Mouse (Mus musculus) layer of hippocampus, adult 2 months (tissue): ENCODE measurements around the gene Upf3a. TPM values are rescaled to one million over a fixed set of nuclear protein-coding genes. Genes with fewer than 3 reads are reported as not detected.
"Not testable (repeated sequence)": the region's sequence is repeated elsewhere in the genome, so short reads cannot be mapped to it uniquely, and the experiment has no call there.

Experiments
- DNase-seq, 2 experiments: peaks; one replicate each; pipeline ENCODE4 v3.0.0; 2022; ENCODE audit warnings: low spot score in 2 of 2
- H3K27ac ChIP-seq: fragments of 200-600 bp; 2 replicates; pipeline ENCODE4 v1.8.1; 2022
- H3K4me3 ChIP-seq: fragments of 200-600 bp; 2 replicates; pipeline ENCODE4 v1.8.1; 2022; ENCODE audit warnings: mild to moderate bottlenecking
- CTCF ChIP-seq: fragments of 200-600 bp; conservative IDR thresholded peaks from 2 replicates; pipeline ENCODE4 v1.8.1; 2022; ENCODE audit warnings: antibody characterized with exemption, mild to moderate bottlenecking, moderate library complexity
- long read RNA-seq, 2 experiments: library from polyadenylated mRNA; stranded (forward); transcript quantifications; one replicate each; pipeline ENCODE4 v2.0.0; 2021; ENCODE audit warnings: borderline mapping rate in 2 of 2
- total RNA-seq, 2 experiments: library from RNA; stranded (reverse); gene quantifications; 2 replicates each; pipeline ENCODE4 v1.2.3; 2021

Gene Upf3a
- 10 to 100 TPM; 35.5 to 38.2 TPM for total RNA-seq
- long read RNA-seq, experiment 1, transcript Upf3a-201 (9 exons, 2,057 nt): major isoform, 32 of 46 reads
- long read RNA-seq, experiment 1, partial matches to known transcripts: 5 of 46 reads
- long read RNA-seq, experiment 1, other reads (novel, unspliced or antisense): 8 of 46 reads
- long read RNA-seq, experiment 2, transcript Upf3a-201 (9 exons, 2,057 nt): major isoform, 49 of 61 reads
- long read RNA-seq, experiment 2, partial matches to known transcripts: 6 of 61 reads
- long read RNA-seq, experiment 2, other reads (novel, unspliced or antisense): 5 of 61 reads

DNA sequence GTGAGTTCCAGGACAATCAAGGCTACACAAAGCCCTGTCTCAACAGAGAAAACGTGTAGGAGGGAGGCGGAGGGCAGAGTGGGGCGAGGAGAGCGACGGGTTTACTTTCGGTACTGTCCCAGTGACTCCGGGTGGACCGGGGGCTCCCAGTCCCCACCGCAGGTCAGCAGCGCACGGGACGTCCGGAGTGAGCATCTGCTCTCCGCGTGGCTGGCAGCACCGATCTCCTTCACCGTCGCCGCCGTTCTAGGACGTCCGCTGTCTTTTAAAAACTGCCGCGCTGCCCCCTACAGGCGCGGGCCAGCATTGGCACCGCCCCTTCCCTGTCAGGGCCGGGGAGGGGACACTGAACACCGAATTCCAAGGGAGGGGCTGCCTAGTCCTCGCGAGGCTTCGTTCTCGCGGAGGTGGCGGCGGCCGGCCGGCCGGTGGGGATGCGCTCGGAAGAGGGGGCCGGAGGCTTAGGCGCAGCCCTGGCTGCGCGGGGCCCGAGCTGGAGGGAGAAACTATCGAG lies at the start of gene Upf3a:
Gene Upf3a (plus strand): TSS at position 366 of the 514 bp plus-strand sequence.
- Histone ChIP-seq H3K4me3 (peak within 1 kb of the TSS; percentile 91), H3K27ac (peak within 1 kb of the TSS; percentile 98)
- DNase-seq: peak; percentile 85 to 90
- TF ChIP-seq CTCF: peak; percentile 90

- Histone ChIP-seq H3K27ac (no peak overlapping the region; the same call in 1 of the 2 replicates), H3K4me3 (no peak overlapping the region)
- no peak for TF ChIP-seq CTCF
- peak in 1 of 2 experiments; percentile 28 for DNase-seq
Observed at GRCm38 (mm10) chr8:13740323-13740770, 45.1 kb upstream of the Upf3a start.

DNA sequence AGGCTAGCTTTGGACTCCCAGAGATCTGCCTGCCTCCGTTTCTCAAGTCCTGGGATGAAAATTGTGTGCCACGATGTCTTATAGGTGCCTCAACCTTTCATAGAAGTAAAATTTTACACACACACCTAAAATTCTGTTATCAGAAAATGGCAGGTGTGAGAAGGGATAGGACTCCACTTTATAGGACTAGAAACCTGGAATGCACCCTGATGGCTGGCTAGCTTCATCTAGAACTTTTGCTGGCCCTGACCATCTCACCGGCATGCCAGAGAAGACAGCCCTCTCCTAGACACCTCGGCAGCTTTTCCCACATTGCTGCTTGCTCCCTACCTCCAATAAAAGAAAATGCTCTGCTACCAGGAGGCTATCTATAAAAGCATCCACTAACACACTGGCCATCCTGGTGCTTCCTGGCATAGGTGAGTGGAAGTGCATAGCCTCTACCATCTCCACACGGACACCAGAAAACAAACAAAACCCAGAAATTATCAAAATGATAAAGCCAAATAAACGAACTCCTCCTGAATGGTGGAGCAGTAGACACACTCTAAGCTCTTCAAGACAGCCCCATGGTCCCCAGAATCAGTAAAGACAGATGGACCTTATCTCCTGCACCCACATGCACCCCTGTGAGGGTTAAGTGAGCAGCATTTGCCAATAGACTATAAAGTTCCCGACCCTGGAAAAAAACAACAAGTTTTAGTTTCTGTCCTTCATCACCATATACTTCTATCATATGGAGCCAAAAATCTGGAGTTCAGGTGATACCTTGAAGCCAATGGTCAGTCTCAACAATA lies 44.4 kb upstream of the Upf3a start:
- DNase-seq: no peak
- TF ChIP-seq CTCF: no peak
- no peak overlapping the region for H3K4me3 ChIP-seq
- no peak overlapping the region for H3K27ac ChIP-seq

DNA sequence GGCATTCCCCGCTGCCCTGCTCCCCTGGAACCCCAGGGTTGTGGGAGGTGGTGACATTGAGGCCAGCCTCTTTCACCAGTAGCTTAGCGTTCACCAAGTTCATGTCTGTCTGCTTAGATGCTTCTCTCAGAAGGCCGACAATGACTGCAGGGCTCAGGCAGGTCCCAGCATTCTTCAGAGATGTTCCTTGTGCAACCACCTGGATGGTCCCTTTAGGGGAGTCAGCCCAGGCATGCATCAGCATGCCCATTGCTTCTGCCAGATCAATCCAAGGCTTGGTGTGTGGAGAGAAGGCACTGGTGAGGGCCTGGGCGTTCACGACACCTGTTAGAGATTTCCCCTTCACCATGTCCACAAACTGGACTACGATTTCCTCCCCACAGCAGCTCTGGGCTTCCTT lies 39.2 kb upstream of the Upf3a start:
- DNase-seq: not testable (repeated sequence)

GRCm38 (mm10) chr8:13747626-13748025 lies 37.8 kb upstream of the Upf3a start:
- DNase-seq: no peak
- TF ChIP-seq CTCF: no peak
- no peak overlapping the region for H3K4me3 ChIP-seq
- no peak overlapping the region for H3K27ac ChIP-seq

More for the DNA sequence above, 39.2 kb upstream of the Upf3a start:
- H3K4me3 ChIP-seq, H3K27ac ChIP-seq: not testable (repeated sequence)

DNA sequence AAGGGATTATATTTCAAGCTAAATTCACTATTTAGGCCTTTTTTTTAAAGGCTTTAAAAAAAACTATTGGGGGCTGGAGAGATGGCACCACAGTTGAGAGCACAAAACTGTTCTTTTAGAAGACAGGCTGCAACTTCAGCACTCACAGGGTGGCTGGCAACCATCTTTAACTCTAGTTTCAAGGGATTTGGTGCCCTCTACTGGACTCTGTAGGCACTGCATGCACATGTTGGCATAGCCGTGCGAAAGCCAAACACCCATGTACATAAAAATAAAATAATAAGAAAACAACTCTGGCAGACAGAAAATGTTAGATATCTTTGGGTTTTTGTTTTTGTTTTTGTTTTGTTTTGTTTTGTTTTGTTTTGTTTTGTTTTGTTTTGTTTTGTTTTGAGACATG lies 31.7 kb upstream of the Upf3a start:
- DNase-seq: peak in 1 of 2 experiments; percentile 70
- peak; percentile 91 for TF ChIP-seq CTCF

DNA sequence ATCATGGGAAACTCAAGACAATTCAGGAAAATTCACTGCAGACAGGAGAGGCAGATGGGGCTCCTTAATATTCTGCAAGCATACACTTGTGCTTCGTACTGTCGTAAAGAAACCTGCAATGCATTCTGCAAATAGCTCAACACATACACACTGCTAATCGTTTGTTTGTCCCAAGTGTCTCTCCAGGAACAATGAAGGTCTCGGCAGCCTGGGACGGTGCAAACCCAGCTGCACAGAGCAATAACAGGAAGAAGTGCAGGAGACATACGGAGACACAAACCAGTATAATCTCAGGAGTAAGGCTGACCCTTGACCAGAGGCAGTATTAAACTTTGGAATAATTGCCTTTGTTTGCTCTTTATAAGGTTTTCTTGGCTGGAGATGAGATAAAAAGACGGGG lies 28.9 kb upstream of the Upf3a start:
- 0 out of 2 replicates have a peak overlapping the region, but pooled peaks have one; percentile 91 for H3K27ac ChIP-seq
- no peak for DNase-seq
- TF ChIP-seq CTCF: no peak
- H3K4me3 ChIP-seq: no peak overlapping the region

More for the DNA sequence above, 31.7 kb upstream of the Upf3a start:
- no peak overlapping the region for H3K27ac ChIP-seq
- no peak overlapping the region for H3K4me3 ChIP-seq

DNA sequence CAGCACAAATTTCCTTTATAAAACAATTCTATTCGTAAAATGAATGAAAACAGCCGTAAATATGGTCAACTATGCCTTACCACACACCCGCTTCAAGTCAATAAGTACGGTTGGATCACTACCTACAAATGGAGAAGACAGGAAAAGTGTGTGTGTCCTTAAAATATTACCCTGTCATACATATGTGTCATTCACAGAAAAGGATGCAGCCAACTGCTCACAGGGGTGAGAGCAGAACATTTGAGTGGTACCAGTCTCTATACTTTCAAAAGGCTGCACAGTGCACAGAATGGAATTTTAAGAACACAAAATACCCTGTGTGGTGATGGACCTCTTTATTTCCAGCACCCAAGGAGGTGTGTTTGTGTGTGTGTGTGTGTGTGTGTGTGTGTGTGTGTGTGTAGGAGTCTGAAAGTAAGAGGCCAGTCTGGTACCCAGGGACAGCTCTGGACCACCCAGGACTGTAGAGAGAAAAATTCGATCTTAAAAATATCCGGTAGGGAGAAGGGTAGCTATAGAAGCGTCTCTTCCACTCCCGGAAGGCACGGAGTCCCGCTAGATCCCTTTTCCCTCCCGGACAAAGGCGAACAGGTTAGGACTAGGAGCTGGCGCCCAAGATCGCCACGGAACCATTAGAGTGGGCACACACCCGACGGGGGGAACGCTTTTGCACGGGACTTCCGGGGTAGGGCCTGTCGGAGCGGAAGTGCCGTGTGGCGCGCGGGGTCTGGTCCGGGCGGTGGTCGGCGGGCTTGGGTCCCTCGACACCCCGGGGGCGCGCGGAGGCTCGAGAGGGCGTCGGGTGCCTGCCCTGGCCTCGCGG lies 28.2 kb upstream of the Upf3a start, which contains the start of gene Cdc16:
Gene Cdc16 (plus strand): TSS at position 695 of the 823 bp plus-strand sequence.
- peak; percentile 81 to 90 for DNase-seq
- peak within 1 kb of the TSS; percentile 91 for H3K27ac ChIP-seq
- no peak for TF ChIP-seq CTCF
- H3K4me3 ChIP-seq: peak within 1 kb of the TSS; percentile 84

GRCm38 (mm10) chr8:13757805-13758727 lies 27.3 kb upstream of the Upf3a start:
- Histone ChIP-seq H3K4me3 (peak overlapping the region; percentile 84), H3K27ac (peak overlapping the region; percentile 91)
- DNase-seq: peak; percentile 25 to 32
- peak; percentile 79 for TF ChIP-seq CTCF

GRCm38 (mm10) chr8:13769206-13769605 lies 16.2 kb upstream of the Upf3a start:
- no peak for DNase-seq
- Histone ChIP-seq H3K4me3 (no peak overlapping the region), H3K27ac (no peak overlapping the region)
- TF ChIP-seq CTCF: no peak

DNA sequence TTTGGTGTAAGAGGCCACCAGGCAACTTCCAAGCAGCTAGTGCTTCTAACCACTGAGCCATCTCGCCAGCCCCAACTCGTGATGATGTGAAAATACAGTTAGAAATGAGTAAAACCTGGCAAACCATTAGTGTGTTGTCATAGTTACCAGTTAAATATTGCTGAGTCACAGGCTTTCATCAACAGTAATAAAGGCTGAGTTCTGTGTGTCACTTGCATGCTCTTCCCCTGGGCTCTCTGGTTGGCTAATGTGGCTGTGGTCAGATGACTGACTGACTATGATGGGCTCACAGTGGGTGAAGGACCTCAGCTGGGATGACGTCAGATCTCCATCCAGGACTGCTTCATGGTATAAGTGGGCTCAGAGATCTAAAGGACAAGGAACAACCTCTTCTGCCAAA lies 4.9 kb upstream of the Upf3a start:
- no peak for TF ChIP-seq CTCF
- Histone ChIP-seq H3K4me3 (no peak overlapping the region), H3K27ac (0 out of 2 replicates have a peak overlapping the region, but pooled peaks have one; percentile 23)
- no peak for DNase-seq
